Mouse (Mus musculus): ENCODE data around the gene 4930505A04Rik. TPM values are rescaled to one million over a fixed set of nuclear protein-coding genes. Genes with fewer than 3 reads are reported as not detected.

4930505A04Rik gene
- polyA plus RNA-seq, 1 experiment from 2014 or later: not detected

DNA sequence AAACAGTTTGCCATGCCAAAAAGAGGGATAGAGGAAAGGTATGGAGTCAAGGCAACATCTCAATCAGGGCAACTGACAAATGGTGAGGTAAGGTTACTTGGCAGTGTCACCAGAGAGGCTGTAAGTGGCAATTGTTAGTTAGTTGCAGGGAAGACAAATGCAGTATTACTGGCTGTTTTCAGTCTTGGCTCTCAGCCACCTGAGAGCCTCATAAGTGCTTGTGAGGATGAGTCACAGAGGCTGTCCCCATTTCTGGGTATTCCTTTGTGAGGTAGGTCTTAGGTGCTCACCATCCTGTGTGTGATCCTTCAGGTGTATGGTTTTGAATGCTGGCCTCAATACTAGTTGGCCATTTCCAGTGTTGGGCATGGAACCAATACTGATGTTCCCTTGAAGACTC, 77.3 kb downstream of the 4930505A04Rik start:
- Histone ChIP-seq H3K4me3 (ENCODE audit: low read length) (no peak overlapping the region), H3K27ac (ENCODE audit: low read depth, low read length) (no peak overlapping the region), H3K36me3 (ENCODE audit: control insufficient read depth, insufficient read depth, low read length) (no peaks in the 10 kb centered on the region), H3K9me3 (ENCODE audit: control insufficient read depth, low read length) (no peaks in the 10 kb centered on the region), H3K4me1 (ENCODE audit: control insufficient read depth, insufficient read depth, low read length) (no peaks in the 10 kb centered on the region), H3K9ac (ENCODE audit: low read depth, low read length) (no peak overlapping the region), H3K4me2 (replicated peaks; ENCODE audit: low read depth, low read length) (no peak overlapping the region), H3K27me3 (ENCODE audit: control insufficient read depth, insufficient read depth, low read length) (no peaks in the 10 kb centered on the region)
- no peak for ATAC-seq (ENCODE audit: low FRiP score, low TSS enrichment)

DNA sequence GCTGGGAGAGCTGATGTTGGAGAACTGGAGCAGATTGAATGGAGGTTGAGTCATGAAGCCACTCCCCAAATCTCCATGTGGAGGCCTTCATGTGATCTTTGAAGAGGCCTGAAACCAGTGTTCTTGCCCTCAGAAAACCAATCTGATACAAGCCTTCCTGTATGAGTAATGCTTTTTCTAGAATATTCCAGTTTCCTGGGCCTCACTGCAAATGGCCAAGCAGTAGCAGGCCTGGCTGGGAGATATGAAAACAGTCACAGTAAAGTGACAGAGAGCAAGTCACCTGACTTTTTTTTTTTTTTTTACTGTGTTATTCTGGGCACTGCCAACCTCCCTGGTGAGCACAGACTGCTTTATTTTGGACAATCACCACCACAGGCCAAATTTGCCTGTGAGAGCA, 88.6 kb downstream of the 4930505A04Rik start:
- Histone ChIP-seq H3K36me3 (ENCODE audit: control insufficient read depth, insufficient read depth, low read length) (no peaks in the 10 kb centered on the region), H3K4me2 (replicated peaks; ENCODE audit: low read depth, low read length) (no peak overlapping the region), H3K9ac (ENCODE audit: low read depth, low read length) (no peak overlapping the region), H3K4me1 (ENCODE audit: control insufficient read depth, insufficient read depth, low read length) (no peaks in the 10 kb centered on the region), H3K9me3 (ENCODE audit: control insufficient read depth, low read length) (no peaks in the 10 kb centered on the region), H3K4me3 (ENCODE audit: low read length) (no peak overlapping the region), H3K27me3 (ENCODE audit: control insufficient read depth, insufficient read depth, low read length) (no peaks in the 10 kb centered on the region), H3K27ac (ENCODE audit: low read depth, low read length) (no peak overlapping the region)
- ATAC-seq (ENCODE audit: low FRiP score, low TSS enrichment): no peak

Other genes with a start within 250 kb of the 4930505A04Rik start
- 103 and 129 TPM in 2 replicates for gene Sptbn1, start 203.7 kb downstream of the 4930505A04Rik start, polyA plus RNA-seq (2014; fragmentation: Nextera tagmentation; extraction: Ambion mirVana)
- 22.2 and 34.9 TPM in 2 replicates for gene Acyp2, start 177.8 kb upstream of the 4930505A04Rik start, polyA plus RNA-seq (2014; fragmentation: Nextera tagmentation; extraction: Ambion mirVana)